Mouse (Mus musculus) ES-E14 (cell line): ENCODE measurements around the gene Clec1a. TPM values are rescaled to one million over a fixed set of nuclear protein-coding genes. Genes with fewer than 3 reads are reported as not detected.

Source experiments
- DNase-seq: peaks from one replicate; pipeline ENCODE4 v3.0.0-alpha.2; 2013; ENCODE audit warnings: low read depth, low spot score
- H3K27ac ChIP-seq: 2 replicates; pipeline ENCODE4 v1.5.1; 2012; ENCODE audit warnings: low read depth, mild to moderate bottlenecking, low read length, moderate library complexity, mixed read lengths; ENCODE audit not compliant: poor library complexity, insufficient read depth, severe bottlenecking
- H3K36me3 ChIP-seq: 2 replicates; pipeline ENCODE4 v1.6.1; 2012; ENCODE audit warnings: mild to moderate bottlenecking, low read length, moderate library complexity, mixed read lengths; ENCODE audit not compliant: control insufficient read depth, poor library complexity, insufficient read depth, severe bottlenecking
- H3K4me1 ChIP-seq, 2 experiments: fragments of 150-350 bp in 1 of 2; sonication (generic) in 1 of 2; 2 replicates each; pipeline ENCODE4 v1.6.1; 2012; ENCODE audit warnings: low read length in 2 of 2, mild to moderate bottlenecking in 1 of 2, mixed read lengths in 1 of 2; ENCODE audit not compliant: control insufficient read depth in 2 of 2, insufficient read depth in 2 of 2, poor library complexity in 1 of 2
- H3K4me3 ChIP-seq, 2 experiments: fragments of 150-350 bp in 1 of 2; sonication (generic) in 1 of 2; 2 replicates each; pipeline ENCODE4 v1.5.1; 2012; ENCODE audit warnings: low read length in 2 of 2, low read depth in 1 of 2, mild to moderate bottlenecking in 1 of 2, mixed read lengths in 1 of 2; ENCODE audit not compliant: insufficient read depth in 1 of 2, poor library complexity in 1 of 2, severe bottlenecking in 1 of 2
- H3K9ac ChIP-seq: 2 replicates; pipeline ENCODE4 v1.6.1; 2012; ENCODE audit warnings: low read depth, mild to moderate bottlenecking, low read length, mixed read lengths; ENCODE audit not compliant: poor library complexity, insufficient read depth, severe bottlenecking
- H3K9me3 ChIP-seq: fragments of 150-350 bp; sonication (generic); 2 replicates; pipeline ENCODE4 v1.6.1; 2012; ENCODE audit warnings: low read depth, mild to moderate bottlenecking, low read length; ENCODE audit not compliant: control insufficient read depth, insufficient read depth
- CHD2 ChIP-seq: IDR thresholded peaks from 2 replicates; pipeline ENCODE4 v1.6.1; 2014; ENCODE audit warnings: mild to moderate bottlenecking, low read depth, low read length, inconsistent platforms
- HCFC1 ChIP-seq: IDR thresholded peaks from 2 replicates; pipeline ENCODE4 v1.6.1; 2012; ENCODE audit warnings: low read length, inconsistent platforms, borderline replicate concordance; ENCODE audit not compliant: insufficient read depth
- MAFK ChIP-seq: IDR thresholded peaks from 2 replicates; pipeline ENCODE4 v1.6.1; 2014; ENCODE audit warnings: mild to moderate bottlenecking, low read depth, low read length, inconsistent platforms; ENCODE audit not compliant: insufficient read depth
- ZC3H11A ChIP-seq: IDR thresholded peaks from 2 replicates; pipeline ENCODE4 v1.6.1; 2012; ENCODE audit warnings: low read depth, mild to moderate bottlenecking, inconsistent platforms, low read length, borderline replicate concordance
- ZNF384 ChIP-seq: IDR thresholded peaks from 2 replicates; pipeline ENCODE4 v1.6.1; 2012; ENCODE audit warnings: low read depth, low read length, inconsistent platforms
- in situ Hi-C, 2 experiments: fragments of 600-800 bp; cut with MboI; formaldehyde crosslinking; loops; one replicate each; pipeline ENCODE4 v1.15.1; 2025; ENCODE audit warnings: low sequenced_read_pairs in 2 of 2, inconsistent platforms in 1 of 2; ENCODE audit not compliant: unreplicated experiment in 2 of 2
- total RNA-seq: library from RNA; depleted of rRNA; stranded (reverse); fragments of 300-350 nt; gene quantifications from 2 replicates; pipeline ENCODE4 v1.2.3, GENCODE M21; 2012; rRNA removed

Clec1a gene
- total RNA-seq, 1 experiment = not detected

DNA sequence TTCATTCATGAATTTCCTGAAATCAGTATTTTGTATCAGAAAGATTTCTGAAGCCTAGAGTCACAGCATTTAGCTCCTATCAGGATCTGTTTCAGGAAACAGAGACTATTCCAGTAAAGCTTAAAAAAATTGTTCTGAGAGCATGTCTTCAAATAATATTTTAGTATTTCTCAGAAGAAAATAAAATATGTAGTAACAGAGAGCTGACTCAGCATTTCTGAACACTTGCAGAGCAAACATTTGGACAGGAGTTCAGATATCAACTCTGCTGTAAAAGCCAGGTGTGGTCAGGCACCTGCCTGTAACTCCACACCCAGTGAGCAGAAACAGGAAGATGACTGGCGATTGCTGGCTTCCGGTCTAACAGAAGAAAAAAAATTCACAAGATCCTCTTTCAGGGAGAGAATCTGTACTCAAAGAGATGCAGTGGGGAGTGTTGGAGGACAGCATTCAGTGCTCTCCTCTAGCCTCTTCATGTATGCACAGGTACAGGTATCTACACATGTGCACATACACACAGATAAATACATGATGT, 76.8 kb downstream of the Clec1a start:
- H3K4me1 ChIP-seq = no peaks in the 10 kb centered on the region
- peak; percentile 61; the same call in 1 of the 2 replicates for TF ChIP-seq MAFK
- no peak for TF ChIP-seq CHD2
- no peak for TF ChIP-seq ZC3H11A
- no peak for TF ChIP-seq ZNF384
- no peak for TF ChIP-seq HCFC1
- no peak overlapping the region for H3K27ac ChIP-seq

More for the DNA sequence above, 76.8 kb downstream of the Clec1a start:
- DNase-seq = no peak
- in situ Hi-C loops = no loop called here
- no peak overlapping the region for H3K9ac ChIP-seq
- H3K36me3 ChIP-seq = no peaks in the 10 kb centered on the region
- H3K4me3 ChIP-seq = no peak overlapping the region
- H3K9me3 ChIP-seq = no peaks in the 10 kb centered on the region

Other genes with a start within 250 kb of the Clec1a start
- 0.49 TPM in 1 of 2 replicates, not detected in the other for gene Cd69, start 176.6 kb downstream of the Clec1a start, total RNA-seq
- not detected in 2 replicates for gene 4922502D21Rik, start 120.2 kb downstream of the Clec1a start, total RNA-seq
- not detected in 2 replicates for gene Clec12a, start 109.3 kb downstream of the Clec1a start, total RNA-seq
- not detected in 2 replicates for gene Clec12b, start 66.1 kb downstream of the Clec1a start, total RNA-seq
- gene Clec1b, start 54.7 kb downstream of the Clec1a start, total RNA-seq = not detected in 2 replicates
- not detected in 2 replicates for gene Clec9a, start 43.1 kb downstream of the Clec1a start, total RNA-seq
- gene Olr1, start 55.2 kb upstream of the Clec1a start, total RNA-seq = 0.45 TPM in 1 of 2 replicates, not detected in the other
- not detected in 2 replicates for gene Tmem52b, start 60.6 kb upstream of the Clec1a start, total RNA-seq
- 14.7 and 25.6 TPM in 2 replicates for gene Gabarapl1, start 81.2 kb upstream of the Clec1a start, total RNA-seq
- gene Klre1, start 125.9 kb upstream of the Clec1a start, total RNA-seq = not detected in 2 replicates
- gene Klrd1, start 139.8 kb upstream of the Clec1a start, total RNA-seq = not detected in 2 replicates
- gene Klrk1, start 171.9 kb upstream of the Clec1a start, total RNA-seq = not detected in 2 replicates
- not detected in 2 replicates for gene Klrc3, start 191.3 kb upstream of the Clec1a start, total RNA-seq
- gene Klrc2, start 208.7 kb upstream of the Clec1a start, total RNA-seq = not detected in 2 replicates
- not detected in 2 replicates for gene Klrc1, start 227.0 kb upstream of the Clec1a start, total RNA-seq